Mouse (Mus musculus): ENCODE measurements around the gene Paqr8. TPM values are rescaled to one million over a fixed set of nuclear protein-coding genes. Genes with fewer than 3 reads are reported as not detected.

The Paqr8 gene
- total and polyA plus RNA-seq, 2 experiments: 0.28 to 1.1 TPM

DNA sequence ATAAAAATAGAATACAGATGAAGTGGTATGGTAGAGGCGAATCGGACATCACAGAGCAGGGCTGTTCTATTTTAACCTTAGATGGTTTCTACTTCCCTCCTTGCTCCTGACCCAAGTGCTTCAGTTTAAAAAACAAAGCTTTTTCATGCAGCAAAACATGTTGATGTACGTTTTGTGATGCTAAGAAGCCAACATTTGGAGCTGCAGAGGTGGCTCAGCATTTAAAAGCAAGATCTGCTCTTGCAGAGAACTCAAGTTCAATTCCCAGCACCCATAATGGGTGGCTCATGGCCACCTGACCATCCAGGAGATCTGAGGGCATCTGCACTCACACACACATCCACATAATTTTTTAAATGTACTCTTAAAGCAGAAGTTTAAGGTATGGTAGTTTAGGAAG is 64.5 kb downstream of the Paqr8 start:
- WGBS: 77% methylated on average over 3 of the region's 3 CpGs
- TF ChIP-seq CTCF (IDR thresholded peaks at IDR 0.05; ENCODE audit: low read depth, low read length) (no peak), POLR2A (IDR thresholded peaks at IDR 0.05; ENCODE audit: extremely low read depth, insufficient read depth, low read length) (no peak)
- no peak overlapping the region for H3K9ac ChIP-seq (ENCODE audit: low read depth, low read length)

DNA sequence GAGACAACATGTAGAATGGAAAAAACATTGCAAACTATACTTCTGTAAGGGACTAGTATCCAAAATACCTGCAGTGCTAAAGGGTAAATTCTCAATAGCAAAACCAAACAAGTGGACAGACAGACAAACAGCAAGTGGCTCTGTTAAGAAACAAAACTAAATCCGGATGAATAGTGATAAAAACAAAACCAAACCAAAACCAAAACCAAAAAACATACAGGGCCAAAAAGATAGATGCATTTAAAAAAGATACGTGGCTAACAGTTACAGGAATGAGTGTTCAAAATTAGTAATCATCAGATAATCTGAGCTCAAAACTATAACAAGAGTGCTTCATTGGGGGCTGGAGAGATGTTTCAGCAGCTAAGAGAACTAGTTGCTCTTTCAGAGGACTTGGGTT is 79.2 kb downstream of the Paqr8 start:
- Histone ChIP-seq H3K4me1 (ENCODE audit: control insufficient read depth, insufficient read depth, low read length) (no peaks in the 10 kb centered on the region), H3K36me3 (ENCODE audit: control insufficient read depth, insufficient read depth, low read length) (no peaks in the 10 kb centered on the region), H3K4me3 (ENCODE audit: insufficient read depth, low read depth, low read length) (no peak overlapping the region), H3K9ac (ENCODE audit: low read depth, low read length) (no peak overlapping the region), H3K27ac (replicated peaks; ENCODE audit: insufficient read depth, low read depth, low read length) (no peak overlapping the region), H3K27me3 (ENCODE audit: control insufficient read depth, insufficient read depth, low read length) (no peaks in the 10 kb centered on the region), H3K79me2 (ENCODE audit: control insufficient read depth, insufficient read depth, low read length) (no peaks in the 10 kb centered on the region)
- TF ChIP-seq POLR2A (IDR thresholded peaks at IDR 0.05; ENCODE audit: extremely low read depth, insufficient read depth, low read length) (no peak), CTCF (IDR thresholded peaks at IDR 0.05; ENCODE audit: low read depth, low read length) (no peak)
- WGBS: 79% methylated on average over 2 of the region's 2 CpGs
- DNase-seq (ENCODE audit: extremely low read depth, low read depth, low spot score): no peak

More for the DNA sequence above, 64.5 kb downstream of the Paqr8 start:
- no peak overlapping the region for H3K27ac ChIP-seq (replicated peaks; ENCODE audit: insufficient read depth, low read depth, low read length)
- no peaks in the 10 kb centered on the region for H3K27me3 ChIP-seq (ENCODE audit: control insufficient read depth, insufficient read depth, low read length)
- H3K36me3 ChIP-seq (ENCODE audit: control insufficient read depth, insufficient read depth, low read length): no peaks in the 10 kb centered on the region
- no peak for DNase-seq (ENCODE audit: extremely low read depth, low read depth, low spot score)
- no peak overlapping the region for H3K4me3 ChIP-seq (ENCODE audit: insufficient read depth, low read depth, low read length)
- no peaks in the 10 kb centered on the region for H3K79me2 ChIP-seq (ENCODE audit: control insufficient read depth, insufficient read depth, low read length)
- H3K4me1 ChIP-seq (ENCODE audit: control insufficient read depth, insufficient read depth, low read length): no peaks in the 10 kb centered on the region; the same call in 1 of the 2 replicates

DNA sequence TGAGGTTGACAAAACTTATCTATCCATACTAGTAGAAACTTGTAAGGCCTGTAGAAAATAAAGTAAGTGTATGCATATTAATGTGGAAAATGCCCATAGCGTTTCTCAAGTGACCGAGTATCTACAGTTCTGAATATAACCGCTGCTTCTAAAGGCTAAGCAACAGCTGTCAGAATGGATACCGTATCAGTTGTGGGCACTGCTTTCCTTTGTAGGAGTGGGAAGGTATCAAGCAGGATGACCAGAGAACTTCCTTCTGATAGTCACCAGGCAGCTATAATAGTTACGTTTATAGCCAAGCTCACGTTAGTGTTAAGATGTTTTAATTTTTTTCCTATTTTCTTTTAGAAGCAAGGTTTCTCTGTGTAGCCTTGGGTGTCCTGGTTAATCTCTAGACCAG is 83.0 kb downstream of the Paqr8 start:
- Histone ChIP-seq H3K4me3 (ENCODE audit: insufficient read depth, low read depth, low read length) (no peak overlapping the region), H3K27ac (replicated peaks; ENCODE audit: insufficient read depth, low read depth, low read length) (no peak overlapping the region), H3K27me3 (ENCODE audit: control insufficient read depth, insufficient read depth, low read length) (no peaks in the 10 kb centered on the region), H3K9ac (ENCODE audit: low read depth, low read length) (no peak overlapping the region), H3K4me1 (ENCODE audit: control insufficient read depth, insufficient read depth, low read length) (no peaks in the 10 kb centered on the region), H3K36me3 (ENCODE audit: control insufficient read depth, insufficient read depth, low read length) (no peaks in the 10 kb centered on the region), H3K79me2 (ENCODE audit: control insufficient read depth, insufficient read depth, low read length) (no peaks in the 10 kb centered on the region)
- TF ChIP-seq CTCF (IDR thresholded peaks at IDR 0.05; ENCODE audit: low read depth, low read length) (no peak), POLR2A (IDR thresholded peaks at IDR 0.05; ENCODE audit: extremely low read depth, insufficient read depth, low read length) (no peak)
- no peak for DNase-seq (ENCODE audit: extremely low read depth, low read depth, low spot score)
- 82% methylated on average over 6 of the region's 6 CpGs for WGBS

DNA sequence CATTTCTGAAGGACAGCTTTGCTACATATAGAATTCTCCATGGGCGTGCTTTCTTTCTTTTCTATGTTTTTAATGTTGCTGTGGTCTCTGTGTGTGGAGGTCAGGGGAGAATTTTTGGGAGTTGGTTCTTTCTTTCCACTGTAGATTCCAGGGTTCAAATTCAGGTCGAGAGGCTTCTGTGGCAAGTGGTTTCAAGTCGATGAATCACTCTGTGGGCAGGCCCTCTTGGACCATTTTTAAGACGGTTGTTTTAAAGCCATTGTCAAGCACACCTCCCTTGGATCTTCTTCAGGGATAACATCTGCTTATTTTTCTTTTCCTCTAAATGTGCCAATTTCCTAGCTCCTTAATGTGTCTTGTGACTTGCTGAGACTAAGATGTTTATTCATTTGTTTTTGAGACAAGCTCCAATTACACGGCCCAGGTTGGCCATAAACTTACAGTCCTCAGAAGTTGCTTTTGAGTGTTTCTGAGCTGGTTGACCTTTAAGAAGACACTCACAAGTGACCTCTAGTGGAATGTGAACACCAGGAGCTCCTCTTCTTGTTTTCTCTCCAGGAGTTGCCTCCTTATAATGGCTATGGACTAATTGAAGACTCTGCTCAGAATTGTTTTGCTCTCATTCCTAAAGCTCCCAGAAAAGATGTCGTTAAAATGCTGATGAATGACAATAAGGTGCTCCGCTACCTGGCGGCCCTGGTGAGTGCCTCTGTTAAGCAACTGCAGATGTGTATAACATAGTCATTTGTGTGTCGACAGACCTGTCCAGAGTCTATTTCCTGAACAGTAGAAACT is 84.1 kb downstream of the Paqr8 start:
- no peak for DNase-seq (ENCODE audit: extremely low read depth, low read depth, low spot score)
- Histone ChIP-seq H3K4me1 (ENCODE audit: control insufficient read depth, insufficient read depth, low read length) (no peaks in the 10 kb centered on the region), H3K27ac (replicated peaks; ENCODE audit: insufficient read depth, low read depth, low read length) (no peak overlapping the region), H3K79me2 (ENCODE audit: control insufficient read depth, insufficient read depth, low read length) (no peaks in the 10 kb centered on the region), H3K27me3 (ENCODE audit: control insufficient read depth, insufficient read depth, low read length) (no peaks in the 10 kb centered on the region), H3K36me3 (ENCODE audit: control insufficient read depth, insufficient read depth, low read length) (no peaks in the 10 kb centered on the region), H3K9ac (ENCODE audit: low read depth, low read length) (no peak overlapping the region), H3K4me3 (ENCODE audit: insufficient read depth, low read depth, low read length) (no peak overlapping the region)
- 86% methylated on average over 9 of the region's 9 CpGs for WGBS
- TF ChIP-seq CTCF (IDR thresholded peaks at IDR 0.05; ENCODE audit: low read depth, low read length) (no peak), POLR2A (IDR thresholded peaks at IDR 0.05; ENCODE audit: extremely low read depth, insufficient read depth, low read length) (no peak)

DNA sequence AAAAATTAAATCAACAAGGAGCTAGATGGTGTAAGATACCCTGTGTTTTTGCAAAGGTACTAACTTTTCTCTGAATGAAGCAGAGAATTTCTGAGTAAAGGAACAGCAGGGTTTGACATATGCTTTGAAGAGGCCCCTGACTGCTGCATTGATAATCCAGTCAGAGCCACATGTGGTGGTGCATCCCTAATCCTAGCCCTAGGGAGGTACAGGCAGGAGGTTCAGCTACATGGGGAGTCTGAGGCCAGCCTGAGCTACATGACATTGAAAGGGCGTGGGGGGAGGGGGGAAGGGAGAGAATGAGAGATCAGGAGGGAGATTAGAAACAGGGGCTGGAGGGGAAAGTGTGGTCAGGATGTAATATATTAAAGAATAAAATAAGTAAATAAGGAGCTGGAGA is 90.1 kb downstream of the Paqr8 start:
- no peak overlapping the region for H3K9ac ChIP-seq (ENCODE audit: low read depth, low read length)
- H3K27ac ChIP-seq (replicated peaks; ENCODE audit: insufficient read depth, low read depth, low read length): no peak overlapping the region
- no peak overlapping the region for H3K4me3 ChIP-seq (ENCODE audit: insufficient read depth, low read depth, low read length)
- no peaks in the 10 kb centered on the region for H3K4me1 ChIP-seq (ENCODE audit: control insufficient read depth, insufficient read depth, low read length)
- no peaks in the 10 kb centered on the region for H3K27me3 ChIP-seq (ENCODE audit: control insufficient read depth, insufficient read depth, low read length)
- no peaks in the 10 kb centered on the region for H3K36me3 ChIP-seq (ENCODE audit: control insufficient read depth, insufficient read depth, low read length)
- WGBS: 95% methylated on average over 1 of the region's 1 CpGs
- H3K79me2 ChIP-seq (ENCODE audit: control insufficient read depth, insufficient read depth, low read length): no peaks in the 10 kb centered on the region
- no peak for DNase-seq (ENCODE audit: extremely low read depth, low read depth, low spot score)
- TF ChIP-seq POLR2A (IDR thresholded peaks at IDR 0.05; ENCODE audit: extremely low read depth, insufficient read depth, low read length) (no peak), CTCF (IDR thresholded peaks at IDR 0.05; ENCODE audit: low read depth, low read length) (no peak)

DNA sequence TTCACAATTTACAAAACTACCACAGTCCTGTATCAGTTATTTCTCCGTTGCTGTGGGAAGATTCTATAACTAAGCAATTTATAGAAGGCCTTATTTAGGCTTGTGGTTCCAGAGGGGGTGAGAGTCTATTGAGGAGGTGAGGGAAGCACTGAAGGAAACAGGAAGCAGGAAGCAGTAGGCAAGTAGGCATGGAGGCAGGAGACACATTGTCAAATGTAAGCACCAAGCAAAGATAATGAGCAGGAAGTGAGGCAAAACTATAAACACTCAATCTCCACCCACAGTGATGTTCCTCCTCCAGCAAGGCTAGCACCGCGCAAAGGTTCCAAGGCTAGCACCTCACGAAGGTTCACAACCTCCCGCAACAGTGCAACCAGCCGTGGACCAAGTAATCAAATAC is 91.4 kb downstream of the Paqr8 start:
- Histone ChIP-seq H3K79me2 (ENCODE audit: control insufficient read depth, insufficient read depth, low read length) (no peaks in the 10 kb centered on the region), H3K4me3 (ENCODE audit: insufficient read depth, low read depth, low read length) (no peak overlapping the region), H3K27me3 (ENCODE audit: control insufficient read depth, insufficient read depth, low read length) (no peaks in the 10 kb centered on the region), H3K27ac (replicated peaks; ENCODE audit: insufficient read depth, low read depth, low read length) (no peak overlapping the region), H3K4me1 (ENCODE audit: control insufficient read depth, insufficient read depth, low read length) (no peaks in the 10 kb centered on the region), H3K9ac (ENCODE audit: low read depth, low read length) (no peak overlapping the region), H3K36me3 (ENCODE audit: control insufficient read depth, insufficient read depth, low read length) (no peaks in the 10 kb centered on the region)
- 84% methylated on average over 6 of the region's 6 CpGs for WGBS
- DNase-seq (ENCODE audit: extremely low read depth, low read depth, low spot score): no peak
- TF ChIP-seq POLR2A (IDR thresholded peaks at IDR 0.05; ENCODE audit: extremely low read depth, insufficient read depth, low read length): no peak
- no peak for TF ChIP-seq CTCF (IDR thresholded peaks at IDR 0.05; ENCODE audit: low read depth, low read length)

Measured in liver, adult 2 months (tissue).